Mouse (Mus musculus): ENCODE measurements around the gene Larp1. TPM values are rescaled to one million over a fixed set of nuclear protein-coding genes. Genes with fewer than 3 reads are reported as not detected.

Larp1 gene
- 109 and 122 TPM in 2 replicates for polyA plus RNA-seq (2012)

DNA sequence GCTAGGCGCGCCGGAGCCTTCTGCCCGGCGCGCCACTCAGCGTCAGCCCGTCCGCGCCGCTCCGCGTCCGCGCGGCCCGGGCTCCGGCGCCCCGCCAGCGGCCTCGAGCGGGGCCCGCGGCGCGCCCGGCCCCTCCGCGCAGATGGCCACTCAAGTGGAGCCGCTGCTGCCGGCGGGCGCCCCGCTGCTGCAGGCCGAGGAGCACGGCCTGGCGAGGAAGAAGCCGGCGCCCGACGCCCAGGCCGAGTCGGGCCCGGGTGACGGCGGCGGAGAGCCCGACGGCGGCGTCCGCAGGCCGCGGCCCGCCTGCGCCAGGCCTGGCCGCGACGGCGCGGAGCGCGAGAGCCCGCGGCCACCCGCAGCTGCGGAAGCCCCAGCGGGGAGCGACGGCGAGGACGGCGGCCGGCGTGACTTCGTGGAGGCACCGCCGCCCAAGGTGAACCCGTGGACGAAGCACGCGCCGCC is at the start of gene Larp1:
Gene Larp1, plus strand, starts transcription at position 14 of the 465 bp plus-strand sequence.

DNA sequence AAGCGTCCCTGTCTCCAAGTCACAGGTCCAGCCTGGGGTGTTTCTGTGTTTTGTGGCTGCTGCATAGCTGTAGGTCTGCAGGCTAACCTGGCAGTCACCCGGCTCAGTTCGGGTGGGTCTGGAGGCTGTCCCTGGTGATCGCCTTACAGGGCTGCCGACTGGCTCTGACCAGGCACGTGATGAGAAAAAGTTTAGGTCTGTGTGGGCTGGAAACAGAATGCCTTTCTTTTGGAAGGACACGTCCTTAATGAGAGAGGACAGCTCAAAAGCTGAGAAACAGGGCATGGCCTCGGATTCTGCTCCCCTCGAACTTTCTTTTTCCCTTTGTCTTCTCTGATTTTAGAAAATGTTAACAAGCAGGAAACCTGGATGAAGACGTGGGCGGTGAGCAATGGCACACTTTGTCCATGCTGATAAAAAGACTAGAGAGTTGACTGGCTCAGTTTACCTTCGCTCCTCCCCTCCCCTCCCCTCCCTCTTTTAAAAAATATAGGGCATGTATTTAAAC is 84.2 kb downstream of the Larp1 start, which contains the start of gene Gm12248:
Gene Gm12248, minus strand, starts transcription at position 114 of the 508 bp plus-strand sequence.

DNA sequence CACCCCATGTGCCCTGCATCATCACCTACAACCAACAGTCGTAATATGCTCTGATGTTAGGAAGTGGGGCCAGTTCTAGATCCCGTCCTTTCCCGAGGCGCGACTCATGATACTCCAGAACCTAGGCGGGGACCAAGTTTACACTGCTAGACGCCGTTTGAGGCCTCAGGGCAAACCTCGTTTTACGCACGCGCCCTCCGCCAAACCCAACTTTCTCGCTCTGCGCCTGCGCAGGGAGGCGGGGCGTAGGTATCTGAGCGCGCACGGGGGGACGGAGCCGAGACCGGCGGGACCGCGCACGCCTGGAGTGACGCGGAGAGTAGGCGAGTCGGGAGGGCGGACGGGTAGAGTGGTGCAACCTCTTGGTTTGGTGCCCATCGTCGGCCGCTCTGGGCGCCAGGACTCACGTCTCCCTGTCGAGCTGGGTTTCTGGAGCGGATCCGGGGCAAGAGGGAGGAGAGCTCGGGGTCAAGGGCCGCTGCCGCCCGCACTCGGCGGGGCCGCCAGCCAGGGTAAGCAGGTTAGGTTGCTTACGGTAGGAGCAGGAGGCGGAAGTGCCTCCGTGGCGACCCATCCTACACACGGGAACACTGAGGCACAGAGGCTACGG is 94.9 kb downstream of the Larp1 start, which contains the start of gene Cnot8:
Gene Cnot8, plus strand, starts transcription at position 457 of the 610 bp plus-strand sequence.

Other genes with a start within 250 kb of the Larp1 start
- gene Sap30l, start 207.4 kb upstream of the Larp1 start, polyA plus RNA-seq (2012): 37.4 and 43.6 TPM in 2 replicates
- not detected in 2 replicates for gene Hand1, start 176.2 kb upstream of the Larp1 start, polyA plus RNA-seq (2012)
- gene Gm12248, start 84.1 kb downstream of the Larp1 start, polyA plus RNA-seq (2012): not detected in 2 replicates
- gene Cnot8, start 95.1 kb downstream of the Larp1 start, polyA plus RNA-seq (2012): 5.4 and 6.3 TPM in 2 replicates
- gene Gemin5, start 159.5 kb downstream of the Larp1 start, polyA plus RNA-seq (2012): 9.0 and 9.5 TPM in 2 replicates
- 16.1 and 17.4 TPM in 2 replicates for gene Mrpl22, start 162.6 kb downstream of the Larp1 start, polyA plus RNA-seq (2012)
- 1.1 and 2.1 TPM in 2 replicates for gene Igtp, start 190.5 kb downstream of the Larp1 start, polyA plus RNA-seq (2012)
- 0.13 and 0.37 TPM in 2 replicates for gene Irgm2, start 190.6 kb downstream of the Larp1 start, polyA plus RNA-seq (2012)